Mouse (Mus musculus): ENCODE results near the gene Stxbp4. TPM values are rescaled to one million over a fixed set of nuclear protein-coding genes. Genes with fewer than 3 reads are reported as not detected.

The Stxbp4 gene
- polyA plus RNA-seq, 1 experiment from 2014 or later = 6.4 TPM

DNA sequence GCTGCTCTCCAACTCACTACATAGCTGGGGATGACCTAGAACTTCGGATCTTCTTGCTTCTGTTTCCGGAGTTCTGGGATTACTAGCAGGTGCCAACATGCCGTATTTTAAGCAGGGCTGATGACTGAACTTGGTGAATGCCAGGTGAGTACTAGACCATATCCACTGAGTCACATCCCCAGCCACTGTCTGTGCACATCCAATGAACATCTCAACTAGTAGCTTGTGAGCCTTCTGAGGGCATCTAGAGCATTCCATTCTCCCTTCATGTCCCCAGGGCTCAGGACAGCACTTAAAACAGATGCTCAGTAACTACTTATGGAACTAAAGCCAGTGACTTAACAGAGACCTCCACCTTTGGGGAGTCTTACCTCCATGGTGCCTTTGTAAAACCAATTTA, 177.4 kb downstream of the Stxbp4 start:
- Histone ChIP-seq H3K27me3 (no peaks in the 10 kb centered on the region), H3K4me1 (replicated peaks) (no peaks in the 10 kb centered on the region), H3K9ac (no peak overlapping the region), H3K9me3 (replicated peaks) (no peaks in the 10 kb centered on the region), H3K4me3 (replicated peaks) (no peak overlapping the region), H3K27ac (replicated peaks) (no peak overlapping the region), H3K36me3 (replicated peaks) (no peaks in the 10 kb centered on the region), H3K4me2 (no peak overlapping the region)
- ATAC-seq (ENCODE audit: insufficient read depth) = no peak
- 58% methylated on average over 3 of the region's 3 CpGs for WGBS (ENCODE audit: insufficient replicate concordance)

DNA sequence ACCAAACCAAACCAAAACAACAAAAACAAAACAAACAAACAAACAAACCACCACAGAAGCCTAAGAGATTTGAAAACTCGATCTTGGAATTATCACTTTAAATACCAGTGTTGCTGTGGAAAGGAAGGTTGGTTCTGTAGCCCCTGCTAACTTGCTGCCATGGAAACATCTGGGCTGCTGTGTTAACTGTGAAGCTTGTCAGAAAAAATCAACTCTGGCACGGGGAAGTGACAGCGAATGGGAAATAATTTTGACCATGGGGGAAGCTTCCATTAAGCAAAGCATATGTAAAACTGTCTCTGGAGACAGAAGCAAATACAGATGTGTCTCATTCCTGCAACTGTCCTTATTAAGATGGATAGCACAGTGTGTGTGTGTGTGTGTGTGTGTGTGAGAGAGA, 185.8 kb downstream of the Stxbp4 start:
- no peak overlapping the region for H3K4me3 ChIP-seq (replicated peaks)
- no peak for ATAC-seq (ENCODE audit: insufficient read depth)
- H3K9ac ChIP-seq = no peak overlapping the region
- H3K27ac ChIP-seq (replicated peaks) = no peak overlapping the region
- no peaks in the 10 kb centered on the region for H3K4me1 ChIP-seq (replicated peaks)
- H3K27me3 ChIP-seq = no peaks in the 10 kb centered on the region
- H3K4me2 ChIP-seq = no peak overlapping the region
- H3K36me3 ChIP-seq (replicated peaks) = no peaks in the 10 kb centered on the region
- H3K9me3 ChIP-seq (replicated peaks) = no peaks in the 10 kb centered on the region
- WGBS (ENCODE audit: insufficient replicate concordance) = 36% methylated on average over 3 of the region's 3 CpGs

DNA sequence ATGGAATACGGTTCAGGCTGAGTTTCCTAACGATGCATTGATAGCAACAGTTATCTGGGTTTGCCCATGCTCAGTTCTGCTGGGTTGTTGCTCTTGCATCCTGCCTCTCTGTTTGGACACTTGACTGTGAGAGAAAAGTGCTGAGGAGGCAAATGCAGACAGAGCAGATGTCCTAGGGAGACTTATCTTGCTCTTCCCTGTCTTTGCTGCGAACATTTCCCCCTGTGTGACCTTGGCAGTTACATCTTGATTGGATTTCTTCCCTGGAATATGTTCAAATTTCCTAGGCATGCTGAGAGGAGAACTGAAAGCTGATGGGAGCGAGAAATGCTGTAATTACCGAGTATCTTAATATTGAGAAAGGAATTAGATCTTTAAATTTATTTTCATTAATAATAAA, 186.4 kb downstream of the Stxbp4 start:
- no peak for ATAC-seq (ENCODE audit: insufficient read depth)
- H3K9ac ChIP-seq = no peak overlapping the region
- WGBS (ENCODE audit: insufficient replicate concordance) = 51% methylated on average over 5 of the region's 5 CpGs
- no peaks in the 10 kb centered on the region for H3K9me3 ChIP-seq (replicated peaks)
- H3K4me3 ChIP-seq (replicated peaks) = no peak overlapping the region
- H3K4me2 ChIP-seq = no peak overlapping the region
- no peaks in the 10 kb centered on the region for H3K27me3 ChIP-seq
- no peak overlapping the region for H3K27ac ChIP-seq (replicated peaks)
- no peaks in the 10 kb centered on the region for H3K36me3 ChIP-seq (replicated peaks)
- H3K4me1 ChIP-seq (replicated peaks) = no peaks in the 10 kb centered on the region

DNA sequence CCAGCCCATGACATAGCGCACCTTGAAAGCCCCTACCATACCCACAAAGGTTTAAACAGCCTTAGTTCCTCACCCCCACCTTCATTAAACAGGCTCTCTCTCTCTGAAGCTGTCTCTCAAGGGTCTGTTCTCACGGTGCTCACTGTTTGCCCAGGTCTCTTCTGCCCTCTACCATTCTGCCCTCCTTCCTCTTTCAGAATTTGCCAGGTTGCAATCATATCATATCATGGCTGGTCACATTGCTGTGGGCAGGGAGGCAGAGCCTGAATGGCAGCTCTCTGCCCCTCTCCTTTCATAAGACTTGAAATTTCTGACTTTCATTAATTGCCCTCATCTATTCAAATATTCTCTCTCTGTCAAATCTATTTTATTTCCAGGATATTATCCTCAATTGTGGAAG, 195.4 kb downstream of the Stxbp4 start:
- no peak overlapping the region for H3K27ac ChIP-seq (replicated peaks)
- WGBS (ENCODE audit: insufficient replicate concordance) = 38% methylated on average over 2 of the region's 2 CpGs
- H3K27me3 ChIP-seq = no peaks in the 10 kb centered on the region
- H3K4me1 ChIP-seq (replicated peaks) = no peaks in the 10 kb centered on the region
- H3K36me3 ChIP-seq (replicated peaks) = no peaks in the 10 kb centered on the region
- no peak overlapping the region for H3K4me2 ChIP-seq
- no peaks in the 10 kb centered on the region for H3K9me3 ChIP-seq (replicated peaks)
- H3K9ac ChIP-seq = no peak overlapping the region
- ATAC-seq (ENCODE audit: insufficient read depth) = no peak
- no peak overlapping the region for H3K4me3 ChIP-seq (replicated peaks)

DNA sequence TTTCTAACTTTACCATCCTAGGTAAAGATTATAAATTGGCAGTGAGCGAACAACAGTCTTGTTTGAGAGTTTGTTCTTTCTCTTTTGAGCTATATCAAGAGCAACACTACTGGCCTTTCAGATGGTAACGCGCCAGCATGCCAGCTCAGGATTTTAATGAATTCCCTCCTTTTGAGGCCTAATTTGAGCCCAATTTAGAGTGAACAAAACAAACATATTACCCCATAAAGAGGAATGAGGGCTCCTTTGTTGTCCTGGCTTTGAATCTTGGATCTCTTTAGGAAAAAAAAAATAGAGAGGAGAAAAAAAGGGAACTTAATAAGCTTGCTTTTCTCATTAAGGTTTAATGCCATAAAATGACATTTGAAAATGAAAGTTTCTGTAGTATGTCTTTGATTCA, 197.0 kb downstream of the Stxbp4 start:
- no peak overlapping the region for H3K4me3 ChIP-seq (replicated peaks)
- ATAC-seq (ENCODE audit: insufficient read depth) = no peak
- H3K27ac ChIP-seq (replicated peaks) = no peak overlapping the region
- no peaks in the 10 kb centered on the region for H3K36me3 ChIP-seq (replicated peaks)
- no peaks in the 10 kb centered on the region for H3K4me1 ChIP-seq (replicated peaks)
- no peak overlapping the region for H3K4me2 ChIP-seq
- H3K27me3 ChIP-seq = no peaks in the 10 kb centered on the region
- no peak overlapping the region for H3K9ac ChIP-seq
- H3K9me3 ChIP-seq (replicated peaks) = no peaks in the 10 kb centered on the region
- WGBS (ENCODE audit: insufficient replicate concordance) = 66% methylated on average over 3 of the region's 3 CpGs

DNA sequence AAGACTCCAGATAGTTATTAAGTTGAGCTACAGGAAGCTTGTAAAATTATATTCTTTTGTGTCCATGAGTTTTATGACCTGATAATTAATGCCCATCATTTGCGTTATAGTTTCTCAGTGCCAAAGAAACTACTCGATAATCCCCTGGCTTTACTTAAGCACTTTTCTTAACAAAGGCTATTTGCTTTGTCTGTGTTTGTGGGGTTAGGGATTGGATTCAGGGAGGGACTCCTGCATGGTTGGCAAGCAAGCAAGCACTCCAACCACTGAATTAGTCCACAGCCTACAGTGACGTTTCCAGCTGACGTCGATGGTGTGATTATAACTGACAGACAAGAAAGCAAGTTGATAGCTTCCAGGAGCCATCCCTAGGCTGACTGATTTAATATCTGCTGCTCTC, 199.1 kb downstream of the Stxbp4 start:
- Histone ChIP-seq H3K4me3 (replicated peaks) (no peak overlapping the region), H3K9me3 (replicated peaks) (no peaks in the 10 kb centered on the region), H3K27me3 (no peaks in the 10 kb centered on the region), H3K4me1 (replicated peaks) (no peaks in the 10 kb centered on the region), H3K4me2 (no peak overlapping the region), H3K9ac (no peak overlapping the region), H3K27ac (replicated peaks) (no peak overlapping the region), H3K36me3 (replicated peaks) (no peaks in the 10 kb centered on the region)
- WGBS (ENCODE audit: insufficient replicate concordance) = 69% methylated on average over 5 of the region's 5 CpGs
- ATAC-seq (ENCODE audit: insufficient read depth) = no peak

Other genes with a start within 250 kb of the Stxbp4 start
- 5.0 TPM in 2 replicates for gene Hlf, start 247.2 kb downstream of the Stxbp4 start, polyA plus RNA-seq (2015; fragmentation: Nextera tagmentation; extraction: Ambion mirVana)
- gene Cox11, start 89 bp upstream of the Stxbp4 start, polyA plus RNA-seq (2015; fragmentation: Nextera tagmentation; extraction: Ambion mirVana) = 24.2 and 26.0 TPM in 2 replicates
- gene Tom1l1, start 50.3 kb upstream of the Stxbp4 start, polyA plus RNA-seq (2015; fragmentation: Nextera tagmentation; extraction: Ambion mirVana) = 50.5 and 53.4 TPM in 2 replicates

Measured in liver, embryonic 15.5 days (tissue).